Mouse (Mus musculus) 3134 (cell line): ENCODE results near the gene Sf3a3.
"Not testable (repeated sequence)": the region's sequence is repeated elsewhere in the genome, so short reads cannot be mapped to it uniquely, and the experiment has no call there.

Experiments
- DNase-seq: peaks from one replicate; pipeline ENCODE4 v3.0.0-alpha.2; 2011; ENCODE audit warnings: low spot score; ENCODE audit not compliant: insufficient read length; ENCODE audit errors: extremely low read depth

Gene Sf3a3

DNA sequence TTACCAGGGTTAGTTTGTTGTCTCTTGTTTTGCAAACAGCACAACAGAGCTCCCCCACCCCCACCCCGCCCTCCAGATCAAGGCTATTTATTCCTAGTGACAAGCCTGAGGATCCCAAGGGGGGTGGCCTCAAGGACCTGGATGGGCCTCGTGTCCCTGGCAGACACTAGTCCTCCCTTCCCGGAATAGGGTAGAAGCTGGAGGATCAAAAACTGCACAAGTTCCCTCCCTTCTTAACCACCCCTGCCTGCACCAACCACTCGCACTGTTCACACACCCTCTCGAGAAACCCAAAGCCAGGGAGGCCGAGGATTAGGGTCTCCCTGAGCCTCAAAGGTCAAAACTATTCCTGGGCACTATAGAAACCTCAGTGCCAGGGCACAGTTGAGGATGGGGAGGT is 14.8 kb upstream of the Sf3a3 start:
- no peak for DNase-seq

DNA sequence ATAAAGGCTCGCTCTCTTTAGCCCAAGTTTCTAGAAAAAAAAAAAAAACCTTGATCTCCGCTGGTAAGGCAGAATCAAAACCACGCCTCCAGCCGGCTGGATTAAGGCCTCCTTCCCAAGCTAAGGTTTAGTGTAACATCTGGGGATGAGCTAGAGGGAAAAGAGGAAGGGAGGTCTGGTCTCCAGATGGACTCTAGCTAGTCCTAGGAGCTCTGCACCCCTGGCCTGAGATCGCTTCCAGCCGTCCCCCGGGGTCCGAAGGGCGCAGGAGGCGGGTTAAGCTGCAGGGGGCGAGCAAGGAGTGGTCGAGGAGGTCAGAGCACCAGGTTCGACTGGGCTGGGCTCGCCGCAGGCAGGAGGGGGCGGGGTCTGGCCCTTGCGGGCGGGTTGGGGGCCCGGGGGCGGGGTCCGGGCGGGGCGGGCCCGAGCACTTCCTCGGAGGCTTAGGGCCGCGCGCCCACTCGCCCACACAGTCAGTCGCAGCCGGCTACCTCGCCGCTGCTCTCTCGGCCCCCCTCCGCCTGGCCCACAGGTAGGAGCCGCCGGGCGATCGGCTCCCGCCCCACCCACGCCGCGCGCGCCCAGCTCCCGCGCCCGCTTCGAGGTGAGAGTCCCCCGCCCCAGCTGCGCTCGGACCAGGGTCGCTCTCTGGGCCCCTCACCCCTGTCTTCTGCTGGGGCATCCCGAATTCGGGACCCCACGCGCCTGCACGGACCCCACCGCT is 14.2 kb upstream of the Sf3a3 start, which contains the start of gene Fhl3:
TSS of gene Fhl3 (plus strand) at position 454 of the 724 bp plus-strand sequence.
- DNase-seq, result peak; percentile 88

DNA sequence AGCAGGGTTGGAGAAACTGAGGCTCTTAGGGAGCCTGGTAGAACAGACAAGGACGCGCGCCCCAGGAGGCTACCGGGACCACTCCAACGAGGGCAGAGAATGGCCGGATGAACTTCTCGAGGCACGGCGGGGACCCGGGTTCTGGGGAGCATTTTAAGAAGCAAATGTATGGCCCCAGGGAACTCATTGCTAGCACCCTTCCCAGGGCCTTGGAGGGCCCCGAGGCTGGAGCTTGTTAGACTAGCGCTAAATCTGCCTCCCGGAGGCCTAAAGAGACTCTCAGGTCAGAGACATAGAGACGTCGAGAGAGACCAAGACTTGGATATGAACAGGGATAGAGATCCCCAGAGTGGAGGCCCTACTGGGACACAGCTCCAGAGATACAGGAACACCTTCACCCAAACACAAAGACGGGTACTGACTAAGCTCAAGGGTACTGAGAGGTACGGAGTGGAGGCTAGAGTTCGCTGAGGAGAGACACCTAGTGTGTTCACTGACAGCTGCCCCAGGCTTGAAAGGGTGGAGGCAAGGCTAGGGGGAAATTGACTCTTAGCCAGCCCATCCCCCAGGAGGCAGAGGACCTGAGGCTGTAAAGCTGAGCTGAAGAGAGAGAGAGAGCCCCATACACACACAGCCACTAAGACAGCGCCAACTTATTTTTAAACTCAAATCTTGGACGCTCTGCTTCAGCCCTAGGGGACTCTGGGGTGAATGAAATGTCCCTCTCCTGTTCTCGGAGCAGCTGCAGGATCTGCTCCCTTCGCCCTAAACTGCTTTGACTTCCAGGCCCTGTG is 13.3 kb upstream of the Sf3a3 start:
- DNase-seq, result no peak

DNA sequence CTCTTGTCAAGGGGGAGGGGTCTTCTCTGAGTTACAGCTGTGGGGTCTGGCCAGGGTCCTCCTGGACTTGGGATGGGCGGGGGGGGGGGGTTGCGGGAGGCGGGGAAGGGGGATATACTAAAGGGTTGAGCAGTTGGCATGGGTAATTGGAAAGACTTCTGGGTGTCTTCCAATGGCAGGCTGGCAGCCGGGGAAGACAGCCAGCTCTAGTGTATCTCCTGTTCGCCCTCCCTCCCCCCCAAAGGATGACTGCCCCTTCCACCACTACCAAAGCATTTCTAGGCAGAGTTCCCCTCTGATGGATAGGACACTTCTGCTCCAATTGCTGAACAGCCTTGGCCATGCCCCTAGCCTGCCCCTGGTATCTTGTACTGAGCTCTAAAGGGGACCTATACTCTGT is 12.7 kb upstream of the Sf3a3 start:
- no peak for DNase-seq

DNA sequence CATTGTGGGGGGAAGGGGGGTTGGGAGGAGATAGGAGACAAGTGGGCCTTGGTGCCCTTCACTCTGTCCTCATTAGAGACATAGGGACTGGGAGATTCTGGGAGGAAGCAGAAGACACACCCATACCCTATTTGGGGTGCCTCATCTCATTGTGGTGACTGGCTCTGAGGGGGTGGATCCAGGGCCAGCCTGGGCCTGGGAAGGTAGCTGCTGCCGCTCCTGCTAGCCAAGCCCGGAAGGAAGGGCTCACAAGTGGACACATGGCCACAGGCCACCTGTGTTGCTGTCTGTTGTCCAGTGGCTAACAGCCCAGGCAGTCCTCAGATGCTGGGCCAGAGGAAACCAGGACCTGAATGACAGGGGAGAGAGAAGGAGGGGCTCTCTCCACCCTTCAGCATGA is 11.2 kb upstream of the Sf3a3 start:
- peak; percentile 68 for DNase-seq

DNA sequence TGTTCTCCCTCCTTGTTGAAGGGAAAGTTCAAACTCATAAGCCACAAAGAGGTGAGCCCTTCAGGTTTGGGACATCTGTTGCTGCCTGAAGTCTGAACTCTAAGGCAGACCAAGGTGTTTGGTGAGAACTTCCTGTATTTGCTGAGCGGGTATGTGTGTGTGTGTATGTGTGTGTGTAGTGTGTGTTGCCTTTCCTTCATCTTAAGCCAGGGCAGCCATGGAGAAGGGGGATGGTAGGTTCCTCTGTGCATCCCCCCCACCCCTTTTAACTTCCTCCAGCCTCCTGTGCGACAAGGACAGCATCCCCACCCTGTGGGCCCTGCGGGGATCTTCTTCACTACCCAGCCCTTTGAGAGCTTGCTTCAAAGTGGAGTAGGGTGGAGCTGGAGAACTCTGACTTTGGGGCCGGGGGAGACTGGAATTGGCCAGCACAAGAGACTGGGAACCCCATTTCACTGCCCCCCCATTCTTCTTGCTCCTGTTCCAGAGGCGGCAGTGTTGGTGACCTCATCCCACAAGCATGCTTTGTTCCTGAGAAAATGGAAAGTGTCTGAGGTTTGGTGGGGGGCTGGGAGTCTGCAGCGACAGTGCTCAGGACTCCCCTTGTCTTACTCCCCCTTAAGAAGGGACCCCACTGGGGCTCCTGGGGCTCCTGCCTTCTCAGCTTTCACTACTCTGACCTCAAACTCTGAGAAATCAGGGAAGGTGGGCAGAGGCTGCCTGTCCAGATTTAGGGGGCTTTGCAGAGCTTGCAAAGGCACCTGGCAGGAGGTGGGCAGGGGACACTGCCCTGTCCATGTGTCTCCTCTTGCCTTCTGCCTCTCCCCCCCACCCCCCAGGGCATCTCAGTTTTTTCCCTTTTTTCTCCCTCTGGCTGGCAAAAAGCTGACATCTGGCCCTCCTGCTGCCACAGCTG is 10.4 kb upstream of the Sf3a3 start:
- peak; percentile 57 for DNase-seq

DNA sequence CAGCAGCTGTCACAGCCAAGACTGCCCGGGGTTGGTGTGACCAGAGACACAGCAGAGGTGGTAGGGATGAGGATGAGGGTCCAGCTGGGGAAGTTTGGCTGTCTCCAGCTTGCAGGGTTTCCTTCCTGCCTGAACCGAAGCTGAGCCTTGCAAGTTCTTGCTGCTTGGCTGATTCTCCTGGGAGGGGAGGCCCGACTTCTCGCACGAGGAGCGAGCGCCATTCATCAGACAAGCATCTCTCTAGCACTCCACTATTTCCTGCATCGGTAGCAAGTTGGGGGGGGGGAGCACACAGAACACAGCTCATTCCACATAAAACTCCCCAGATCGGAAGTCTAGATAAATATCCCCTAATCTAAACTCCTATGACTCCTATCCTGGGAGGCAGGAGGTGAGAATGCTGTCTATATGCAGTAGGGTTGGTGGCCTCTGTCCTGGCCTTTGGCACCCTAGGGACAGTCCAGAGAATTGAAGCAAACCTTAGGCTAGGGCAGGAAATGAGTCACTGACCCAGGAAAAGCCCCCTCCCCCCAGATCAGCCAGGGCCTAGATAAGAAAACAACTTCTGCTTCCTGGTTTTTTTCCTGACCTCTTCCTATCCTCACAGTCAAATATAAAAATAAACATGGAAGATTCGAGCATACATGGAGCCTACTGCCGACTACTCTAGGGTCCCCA is 9.6 kb upstream of the Sf3a3 start:
- DNase-seq, result peak; percentile 55

DNA sequence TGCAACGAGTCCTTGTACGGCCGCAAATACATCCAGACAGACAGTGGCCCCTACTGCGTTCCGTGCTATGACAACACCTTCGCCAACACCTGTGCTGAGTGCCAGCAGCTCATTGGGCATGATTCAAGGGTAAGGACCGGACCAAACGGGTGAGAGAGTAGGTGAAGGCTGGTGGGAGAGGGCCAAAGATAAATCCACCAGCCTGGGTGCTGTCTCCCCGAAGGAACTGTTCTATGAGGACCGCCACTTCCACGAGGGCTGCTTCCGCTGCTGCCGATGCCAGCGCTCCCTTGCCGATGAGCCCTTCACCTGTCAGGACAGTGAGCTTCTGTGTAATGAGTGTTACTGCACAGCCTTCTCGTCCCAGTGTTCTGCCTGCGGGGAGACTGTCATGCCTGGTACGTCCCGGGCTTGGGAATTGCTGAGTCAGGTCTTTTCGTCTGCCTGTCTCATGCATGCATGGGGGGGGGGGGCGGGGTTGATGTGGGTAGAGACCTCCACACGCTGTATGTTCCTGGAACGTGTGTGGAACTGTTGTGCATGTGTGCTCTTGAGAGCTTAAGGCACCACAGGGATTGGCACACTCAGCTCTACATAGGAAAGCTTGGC is 8.8 kb upstream of the Sf3a3 start:
- DNase-seq, result no peak

DNA sequence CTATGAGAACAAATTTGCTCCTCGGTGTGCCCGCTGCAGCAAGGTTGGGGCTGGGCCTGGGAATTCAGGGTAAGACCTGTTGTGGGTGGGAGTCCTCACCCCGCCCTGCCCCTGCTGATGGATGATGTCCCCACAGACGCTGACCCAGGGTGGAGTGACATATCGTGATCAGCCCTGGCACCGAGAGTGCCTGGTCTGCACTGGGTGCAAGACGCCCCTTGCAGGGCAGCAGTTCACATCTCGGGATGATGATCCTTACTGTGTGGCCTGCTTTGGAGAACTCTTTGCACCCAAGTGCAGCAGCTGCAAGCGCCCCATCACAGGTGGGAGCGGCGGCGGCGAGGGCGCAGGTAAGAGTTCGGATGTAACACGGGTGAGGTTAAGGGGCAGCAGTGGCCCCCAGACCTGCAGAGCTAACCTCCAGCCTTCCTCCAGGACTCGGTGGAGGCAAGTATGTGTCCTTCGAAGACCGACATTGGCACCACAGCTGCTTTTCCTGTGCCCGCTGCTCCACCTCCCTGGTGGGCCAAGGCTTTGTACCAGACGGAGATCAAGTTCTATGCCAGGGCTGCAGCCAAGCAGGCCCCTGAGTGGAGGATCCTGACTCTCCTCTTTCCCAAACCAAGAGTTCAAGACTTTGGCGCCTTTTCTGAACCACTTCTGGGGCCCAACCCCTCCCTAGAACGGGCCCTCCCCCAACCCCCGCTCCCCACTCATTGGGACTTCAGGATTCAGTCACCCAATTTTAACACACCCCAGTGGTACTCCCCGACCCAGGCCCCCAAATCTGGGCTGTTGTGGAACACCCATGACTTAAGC is 7.0 kb upstream of the Sf3a3 start:
- not testable (repeated sequence) for DNase-seq

DNA sequence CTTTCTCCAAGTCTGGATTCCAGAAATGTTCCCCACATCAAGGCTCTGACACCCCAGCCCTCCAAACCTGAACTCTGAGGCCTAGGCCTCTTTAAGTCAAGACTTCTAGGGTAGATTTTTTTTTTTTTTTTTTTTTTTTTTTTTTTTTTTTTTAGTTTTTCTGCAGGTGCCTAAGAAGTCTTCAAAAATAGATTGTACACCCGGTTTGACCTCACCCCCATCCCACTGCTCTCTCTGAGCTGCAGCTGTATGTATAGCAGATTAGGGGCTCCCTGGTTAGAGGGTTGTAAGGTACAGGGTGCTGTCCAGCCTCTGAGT is 6.4 kb upstream of the Sf3a3 start:
- DNase-seq, result not testable (repeated sequence)

DNA sequence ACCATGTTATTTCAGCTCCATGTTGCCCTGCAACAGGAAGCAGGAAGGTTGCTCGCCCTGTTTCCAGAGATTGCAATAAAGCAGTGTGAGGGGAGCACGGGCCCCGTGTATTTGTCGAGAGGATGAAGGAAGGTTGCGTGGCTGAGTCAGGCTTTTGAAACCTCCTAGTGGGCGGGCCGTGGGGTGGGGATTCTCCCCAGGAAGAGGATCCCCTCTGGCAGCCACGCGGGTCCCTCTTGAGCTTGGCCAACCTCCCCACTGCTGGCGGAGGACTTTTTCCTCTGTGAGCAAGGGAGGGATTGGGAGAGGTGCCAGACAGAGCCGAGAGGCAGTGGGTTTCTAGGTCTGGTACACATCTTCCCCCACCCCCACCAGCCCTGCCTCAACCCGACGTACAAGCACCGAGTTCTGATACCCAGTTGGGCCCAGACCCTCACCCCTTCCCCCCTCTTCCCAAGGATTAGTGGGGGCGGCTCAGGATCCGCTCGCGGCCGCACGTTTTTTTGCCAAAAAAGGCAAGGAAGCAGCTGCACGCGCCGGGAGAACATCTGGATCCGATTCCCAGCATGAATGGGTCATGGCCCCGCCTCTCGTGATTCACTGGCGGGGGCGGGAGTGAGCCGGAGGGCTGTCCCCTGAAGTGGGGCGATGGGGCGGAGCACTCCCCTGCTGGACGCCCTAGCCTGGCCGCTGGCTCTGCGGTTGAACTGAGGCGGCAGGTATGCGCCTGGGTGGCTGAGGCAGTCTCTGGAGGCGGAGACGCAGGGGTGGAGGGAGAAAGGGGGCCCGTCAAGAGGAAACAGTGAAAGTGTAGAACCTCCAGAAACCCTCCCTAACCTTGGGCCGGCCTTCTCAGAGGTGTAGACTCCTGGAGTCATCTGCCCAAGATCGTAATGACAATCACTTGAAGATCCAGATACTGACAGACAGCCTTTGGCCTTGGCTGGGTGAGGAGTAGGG is 5.8 kb upstream of the Sf3a3 start:
- DNase-seq, result peak; percentile 98

DNA sequence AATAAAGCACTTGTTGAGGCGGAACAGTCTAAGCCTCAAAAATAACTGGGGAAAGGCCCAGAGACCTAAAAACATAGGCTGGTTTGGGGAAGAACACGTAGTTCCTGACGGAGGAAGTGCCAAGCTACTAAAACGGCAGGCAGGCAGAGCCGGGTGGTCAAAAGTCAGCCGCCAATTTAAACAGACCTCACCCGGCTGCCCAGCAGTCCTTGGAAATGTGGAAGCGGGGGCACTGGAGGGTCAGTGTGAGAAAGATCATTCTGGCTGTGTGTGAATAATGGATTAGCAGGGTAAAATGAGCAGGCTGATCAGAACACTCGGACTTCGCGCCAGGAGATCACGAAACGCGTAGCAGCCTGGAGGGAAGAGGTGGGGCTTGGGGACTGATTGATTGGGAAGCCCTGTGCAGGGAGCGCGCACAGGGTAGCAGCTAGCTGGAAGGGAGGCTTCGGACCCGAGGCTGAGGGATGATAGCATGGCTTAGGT is 4.6 kb upstream of the Sf3a3 start:
- no peak for DNase-seq

DNA sequence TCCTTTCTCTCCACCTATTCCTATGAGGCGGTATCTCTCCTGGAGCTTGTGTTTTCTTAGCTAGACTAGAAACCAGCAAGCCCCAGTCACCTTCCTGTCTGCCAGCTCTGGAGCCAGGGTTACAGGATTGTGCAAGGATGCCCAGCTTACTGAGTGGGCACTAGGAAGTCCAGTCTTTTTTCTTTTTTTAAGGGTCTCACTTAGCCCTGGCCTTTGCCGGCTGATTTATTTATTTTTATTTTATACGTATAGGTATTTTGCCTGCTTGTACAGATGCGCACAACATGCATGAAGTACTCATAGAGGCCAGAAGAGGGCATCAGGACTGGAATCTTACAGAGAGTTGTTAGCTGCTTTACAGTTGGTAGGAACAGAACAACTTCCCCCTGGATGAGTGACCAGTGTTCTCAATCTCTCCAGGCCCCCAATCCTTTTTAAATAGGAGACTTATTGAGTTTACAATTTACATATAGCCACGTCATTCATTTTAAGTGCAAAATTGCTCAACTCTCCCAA is 3.7 kb upstream of the Sf3a3 start:
- no peak for DNase-seq

DNA sequence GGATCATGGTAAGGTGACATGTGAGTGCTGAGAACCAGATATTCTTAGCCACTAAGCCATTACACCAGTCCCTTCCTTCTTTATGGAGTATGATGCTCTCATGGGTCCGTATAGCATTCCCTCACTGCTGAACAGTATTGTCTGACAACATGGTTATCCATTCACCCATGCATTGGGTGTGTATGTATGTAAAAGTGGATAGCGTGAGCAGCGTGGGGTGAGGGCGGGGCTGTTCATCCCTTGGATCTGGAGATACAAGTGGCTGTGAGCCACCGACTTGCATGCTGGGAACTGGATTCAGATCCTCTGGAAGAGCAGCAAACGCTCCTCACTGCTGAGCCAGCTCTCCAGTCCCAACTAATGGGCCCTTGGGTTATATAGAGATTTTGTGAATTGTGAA is 2.0 kb upstream of the Sf3a3 start:
- no peak for DNase-seq

DNA sequence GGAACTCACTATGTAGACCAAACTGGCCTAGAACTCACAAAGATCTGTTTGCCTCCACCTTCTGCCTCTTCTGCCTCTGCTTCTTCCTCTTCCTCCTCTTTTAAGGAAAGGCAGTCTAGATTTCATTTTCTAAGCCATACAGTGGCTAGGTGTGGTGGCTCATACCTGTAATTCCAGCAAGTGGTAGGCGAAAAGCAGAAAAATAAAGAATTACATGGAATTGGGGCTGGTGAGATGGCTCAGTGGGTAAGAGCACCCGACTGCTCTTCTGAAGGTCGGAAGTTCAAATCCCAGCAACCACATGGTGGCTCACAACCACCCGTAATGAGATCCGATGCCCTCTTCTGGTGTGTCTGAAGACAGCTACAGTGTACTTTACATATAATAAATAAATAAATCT is 726 bp upstream of the Sf3a3 start:
- DNase-seq, result not testable (repeated sequence)

DNA sequence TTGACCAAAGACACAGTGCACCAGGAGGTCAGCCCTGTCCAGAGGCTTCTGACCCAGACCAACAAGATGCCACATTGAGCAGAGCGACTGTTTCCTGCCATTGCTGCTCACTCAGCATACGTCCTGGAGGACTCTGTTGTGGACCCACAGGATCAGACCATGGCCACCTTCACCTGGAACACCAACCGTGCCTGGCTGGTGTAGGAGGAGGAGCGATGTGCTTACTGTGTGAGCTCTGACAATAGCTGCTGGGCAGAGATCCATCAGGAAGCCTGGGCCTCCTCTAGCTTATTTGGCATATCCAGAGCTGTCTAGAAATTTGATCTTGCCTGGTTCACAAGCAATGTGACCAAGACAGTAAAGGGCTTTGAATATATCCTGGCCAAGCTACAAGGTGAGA is 4.5 kb downstream of the Sf3a3 start:
- no peak for DNase-seq

DNA sequence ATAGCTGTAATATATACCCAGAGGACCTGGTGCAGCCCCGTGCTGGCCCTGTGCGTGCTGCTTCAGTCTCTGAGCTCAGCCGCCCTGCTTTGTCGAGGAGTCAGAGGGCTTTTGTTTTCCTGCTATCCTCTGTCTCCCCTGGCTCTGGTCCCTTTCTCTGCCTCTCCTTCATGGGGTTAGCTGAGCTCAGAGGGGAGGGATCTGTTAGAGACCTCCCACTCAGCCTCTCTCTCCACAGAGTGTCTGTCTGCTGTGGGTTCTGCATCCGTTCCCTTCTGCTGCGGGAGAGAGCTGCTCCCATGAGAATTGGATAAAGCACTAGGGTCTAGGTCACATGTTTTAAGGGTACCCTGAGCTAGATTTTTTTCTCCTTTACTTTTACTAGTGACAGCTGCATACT is 11.5 kb downstream of the Sf3a3 start:
- no peak for DNase-seq

DNA sequence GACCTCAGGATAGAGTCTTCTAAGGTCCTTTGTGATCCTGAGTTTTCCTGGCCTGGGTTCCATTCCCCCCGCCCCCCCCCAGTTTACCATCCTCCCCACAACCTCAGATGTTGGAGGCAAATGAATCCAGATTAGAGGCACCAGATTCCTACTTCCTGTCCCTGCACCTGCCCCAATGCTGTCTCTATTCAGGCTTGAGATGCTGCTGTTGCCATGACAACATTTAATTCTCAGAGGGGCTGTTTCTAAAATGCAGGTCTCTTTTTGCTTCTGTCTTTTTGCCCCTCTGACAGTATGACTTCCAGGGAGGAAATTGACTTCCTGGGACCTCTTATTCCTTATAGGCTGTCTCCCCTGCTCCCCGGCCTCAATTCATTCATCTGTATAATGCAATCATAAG is 22.4 kb downstream of the Sf3a3 start:
- no peak for DNase-seq
